Mouse (Mus musculus) bone marrow macrophage, adult 2 months (primary cell): ENCODE measurements around the gene Ccl6. TPM values are rescaled to one million over a fixed set of nuclear protein-coding genes. Genes with fewer than 3 reads are reported as not detected.

ENCODE experiments used
- H3K27ac ChIP-seq: 2 replicates; pipeline ENCODE4 v1.5.1; 2012; ENCODE audit warnings: low read depth, low read length; ENCODE audit not compliant: insufficient read depth
- H3K4me1 ChIP-seq: 2 replicates; pipeline ENCODE4 v1.6.1; 2012; ENCODE audit warnings: low read length; ENCODE audit not compliant: control insufficient read depth, insufficient read depth
- H3K4me3 ChIP-seq: 2 replicates; pipeline ENCODE4 v1.5.1; 2012; ENCODE audit warnings: mild to moderate bottlenecking, low read length, moderate library complexity; ENCODE audit not compliant: insufficient read depth
- CTCF ChIP-seq: IDR thresholded peaks from 2 replicates; pipeline ENCODE4 v1.5.1; 2012; ENCODE audit warnings: low read depth, mild to moderate bottlenecking, low read length, moderate library complexity
- POLR2A ChIP-seq: IDR thresholded peaks from 2 replicates; pipeline ENCODE4 v1.6.1; 2012; ENCODE audit warnings: mild to moderate bottlenecking, low read depth, low read length, borderline replicate concordance
- polyA plus RNA-seq: library from polyadenylated mRNA; stranded (reverse); fragments of >200 nt; gene quantifications from 2 replicates; pipeline ENCODE4 v1.2.4, GENCODE M21; 2012; ENCODE audit not compliant: missing spikeins, insufficient read depth, insufficient read length

Ccl6 gene
- polyA plus RNA-seq: 168 and 174 TPM in 2 replicates

GRCm38 (mm10) chr11:83592853-83593252, at the start of gene Ccl6:
Gene Ccl6 (minus strand): TSS chr11:83593087.
- Histone ChIP-seq H3K4me3 (no peak within 1 kb of the TSS), H3K4me1 (peaks cover 39% of the 10 kb centered on the region), H3K27ac (peak within 1 kb of the TSS; percentile 80)
- TF ChIP-seq POLR2A (no peak), CTCF (no peak)

DNA sequence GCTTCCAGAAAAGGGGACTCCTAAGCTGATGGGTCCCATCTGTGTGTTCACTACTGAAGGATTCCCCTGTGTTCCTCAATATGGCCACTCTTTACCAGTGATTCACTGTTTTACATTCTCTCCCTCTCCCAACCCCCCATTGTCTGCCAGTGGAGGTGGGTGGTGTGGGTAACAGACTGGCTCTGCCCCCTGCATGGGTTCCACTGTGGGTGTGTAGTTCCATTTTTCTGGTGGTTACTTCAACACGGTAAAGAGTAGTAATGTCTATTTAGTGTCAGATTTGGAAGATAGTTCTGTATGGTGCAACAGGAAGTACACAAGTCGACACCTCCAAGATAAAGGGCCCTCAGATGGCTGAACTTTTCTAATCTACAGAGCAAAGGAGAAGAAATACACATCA, 48.3 kb upstream of the Ccl6 start:
- Histone ChIP-seq H3K4me1 (peaks cover 42% of the 10 kb centered on the region), H3K27ac (peak overlapping the region; percentile 96), H3K4me3 (no peak overlapping the region)
- TF ChIP-seq POLR2A (no peak), CTCF (no peak)

DNA sequence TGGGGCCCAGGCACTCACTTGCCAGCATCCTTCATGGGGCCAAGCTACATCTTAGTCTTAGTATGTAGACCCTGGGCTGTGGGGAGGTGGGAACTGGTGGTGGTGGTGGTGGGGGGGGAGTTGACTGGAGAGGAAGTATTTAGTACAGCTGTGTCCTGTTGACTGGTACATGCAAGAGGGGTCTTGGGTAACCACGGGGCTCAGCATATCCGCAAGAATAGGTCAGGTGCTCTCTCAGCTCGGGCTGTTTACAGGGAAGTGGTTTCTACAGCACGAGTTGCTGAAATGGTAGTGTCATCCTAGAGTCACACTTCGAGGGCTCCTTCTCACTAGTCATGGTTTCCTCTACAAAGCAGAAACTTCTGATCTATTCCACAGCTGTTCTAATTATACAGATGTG, 47.3 kb upstream of the Ccl6 start:
- TF ChIP-seq CTCF (no peak), POLR2A (no peak)
- H3K4me1 ChIP-seq: peaks cover 46% of the 10 kb centered on the region
- H3K27ac ChIP-seq: peak overlapping the region; percentile 96
- H3K4me3 ChIP-seq: peak overlapping the region; percentile 30; the same call in 1 of the 2 replicates

DNA sequence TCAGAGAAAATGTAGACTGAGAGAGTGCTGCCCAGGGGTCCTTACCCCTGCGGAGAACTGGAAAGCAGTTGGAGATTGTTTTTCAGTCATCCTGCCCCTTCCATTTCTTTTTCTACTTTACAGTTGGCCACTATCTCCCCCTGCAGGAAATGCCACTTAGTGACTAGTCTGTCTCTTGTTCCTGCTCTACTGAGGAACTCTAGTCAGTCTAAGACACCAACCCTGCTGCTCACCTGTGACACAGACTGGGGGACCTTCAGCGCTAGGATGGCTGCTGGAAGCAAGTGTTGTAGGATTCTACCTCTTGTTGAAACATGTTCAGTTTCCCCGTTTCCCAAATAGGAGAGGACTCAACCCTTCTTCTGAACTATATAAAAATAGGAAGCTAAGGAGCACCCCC, 46.6 kb upstream of the Ccl6 start:
- peaks cover 49% of the 10 kb centered on the region for H3K4me1 ChIP-seq
- TF ChIP-seq CTCF (no peak), POLR2A (no peak)
- no peak overlapping the region for H3K4me3 ChIP-seq
- H3K27ac ChIP-seq: peak overlapping the region; percentile 96

DNA sequence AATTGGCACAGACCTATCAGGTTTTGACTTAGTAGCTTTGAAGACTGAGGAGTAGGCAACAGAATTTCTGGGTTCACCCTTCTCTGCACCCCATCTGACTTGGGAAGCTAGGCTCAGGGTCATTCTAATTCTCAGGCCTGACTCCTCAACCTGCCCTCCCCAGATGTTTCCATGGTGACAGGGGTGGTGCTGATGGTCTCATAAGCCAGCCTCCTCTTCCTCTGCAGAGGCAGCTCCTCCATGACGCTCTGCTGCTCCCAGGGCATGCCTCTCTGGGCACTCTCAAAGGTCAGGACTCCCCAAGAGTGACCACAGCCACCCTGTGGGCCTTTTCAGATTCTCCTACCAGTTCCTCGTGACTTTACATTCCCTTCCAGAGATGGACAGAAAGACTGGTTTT, 46.0 kb upstream of the Ccl6 start:
- TF ChIP-seq CTCF (no peak), POLR2A (no peak)
- Histone ChIP-seq H3K27ac (peak overlapping the region; percentile 96), H3K4me1 (peaks cover 55% of the 10 kb centered on the region), H3K4me3 (no peak overlapping the region)

- peaks cover 58% of the 10 kb centered on the region for H3K4me1 ChIP-seq
- no peak overlapping the region for H3K4me3 ChIP-seq
- H3K27ac ChIP-seq: no peak overlapping the region
- no peak for TF ChIP-seq CTCF
- TF ChIP-seq POLR2A: no peak
Observed at GRCm38 (mm10) chr11:83636742-83637235, 43.9 kb upstream of the Ccl6 start.

DNA sequence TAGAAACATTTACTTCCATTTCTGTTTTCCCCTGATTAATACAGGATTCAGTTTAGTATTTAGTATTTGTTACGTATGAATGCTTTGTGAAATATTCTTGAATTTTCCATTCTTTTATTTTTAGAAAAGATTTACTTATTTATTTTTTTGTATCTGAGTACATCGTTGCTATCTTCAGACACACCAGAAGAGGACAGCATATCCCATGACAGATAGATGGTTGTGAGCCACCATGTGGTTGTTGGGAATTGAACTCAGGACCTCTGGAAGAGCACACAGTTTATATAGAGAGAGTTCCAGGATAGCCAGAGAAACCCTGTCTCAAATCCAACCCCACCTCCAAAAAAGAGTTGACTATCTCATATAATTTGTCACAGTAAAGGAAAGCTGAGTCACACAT, 42.0 kb upstream of the Ccl6 start:
- Histone ChIP-seq H3K4me1 (peaks cover 61% of the 10 kb centered on the region), H3K27ac (no peak overlapping the region), H3K4me3 (no peak overlapping the region)
- TF ChIP-seq CTCF (no peak), POLR2A (no peak)

DNA sequence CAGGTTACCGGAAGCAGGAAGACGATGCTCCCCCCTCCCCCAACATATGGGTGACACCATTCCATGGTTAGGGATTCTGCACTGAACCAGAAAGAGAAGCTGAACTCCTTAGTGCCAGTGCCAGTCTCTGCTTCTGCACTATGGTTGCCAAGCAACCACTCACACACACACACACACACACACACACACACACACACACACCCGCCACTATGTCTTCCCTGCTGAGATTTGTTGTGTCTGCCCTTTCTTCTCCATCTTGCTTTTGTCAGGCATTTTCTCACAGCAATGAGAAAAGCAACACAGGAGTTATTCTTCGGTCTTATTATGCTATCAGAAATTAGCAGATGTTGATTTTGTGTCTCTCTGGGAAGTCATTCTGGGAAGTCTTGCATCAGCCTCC, 41.5 kb upstream of the Ccl6 start:
- H3K4me1 ChIP-seq: peaks cover 61% of the 10 kb centered on the region
- H3K27ac ChIP-seq: no peak overlapping the region
- TF ChIP-seq POLR2A (no peak), CTCF (no peak)
- H3K4me3 ChIP-seq: no peak overlapping the region

DNA sequence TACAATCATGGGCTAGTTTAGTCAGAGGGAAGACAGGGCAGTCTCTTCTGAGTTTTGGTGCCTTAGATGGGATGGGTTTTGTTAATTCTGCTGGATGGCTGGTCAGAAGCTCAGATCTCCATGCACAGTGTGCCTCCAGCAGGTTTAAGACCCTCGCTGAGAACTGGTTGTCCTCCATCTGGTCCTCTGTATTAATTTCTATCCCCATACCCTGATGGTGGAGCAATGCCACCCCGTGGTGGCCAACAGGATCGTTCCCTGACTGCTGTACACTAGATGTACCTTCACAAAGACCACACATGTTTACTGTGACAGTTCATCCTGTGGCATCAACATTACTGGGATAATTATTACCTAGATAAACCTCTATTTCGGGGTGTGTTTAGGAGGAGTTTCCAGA, 39.9 kb upstream of the Ccl6 start:
- no peak overlapping the region for H3K4me3 ChIP-seq
- no peak for TF ChIP-seq POLR2A
- TF ChIP-seq CTCF: peak; percentile 88
- no peak overlapping the region for H3K27ac ChIP-seq
- peaks cover 56% of the 10 kb centered on the region for H3K4me1 ChIP-seq

- Histone ChIP-seq H3K27ac (peak overlapping the region; percentile 54), H3K4me3 (no peak overlapping the region), H3K4me1 (peaks cover 42% of the 10 kb centered on the region)
- TF ChIP-seq POLR2A (no peak), CTCF (no peak)
Observed at GRCm38 (mm10) chr11:83631065-83631464, 38.2 kb upstream of the Ccl6 start.

- Histone ChIP-seq H3K27ac (peak overlapping the region; percentile 54), H3K4me1 (peaks cover 42% of the 10 kb centered on the region), H3K4me3 (no peak overlapping the region)
- no peak for TF ChIP-seq CTCF
- TF ChIP-seq POLR2A: no peak
Observed at GRCm38 (mm10) chr11:83630630-83631029, 37.7 kb upstream of the Ccl6 start.
